Mouse (Mus musculus) heart, postnatal 25 days (tissue): ENCODE data around the gene Map3k13. TPM values are rescaled to one million over a fixed set of nuclear protein-coding genes. Genes with fewer than 3 reads are reported as not detected.
"Not testable (repeated sequence)": the region's sequence is repeated elsewhere in the genome, so short reads cannot be mapped to it uniquely, and the experiment has no call there.

Experiments
- DNase-seq: peaks from one replicate; pipeline ENCODE4 v3.0.0; 2022; ENCODE audit warnings: low spot score
- intact Hi-C: fragments of 180-260 bp; cut with DNase I; formaldehyde crosslinking; loops from one replicate; pipeline ENCODE4 v1.15.1; 2025
- total RNA-seq, 2 experiments: library from RNA; stranded (reverse); gene quantifications; 2 replicates each; pipeline ENCODE4 v1.2.3; 2021

The Map3k13 gene
- total RNA-seq, 2 experiments from 2014 or later: 0.81 to 0.89 TPM

GRCm38 (mm10) chr16:21881582-21882259 is 87.6 kb downstream of the Map3k13 start:
- intact Hi-C loops: no loop called here
- no peak for DNase-seq

- intact Hi-C loops: no loop called here
- no peak for DNase-seq
Observed at GRCm38 (mm10) chr16:21887601-21888000, 93.5 kb downstream of the Map3k13 start.

- intact Hi-C loops: no loop called here
- DNase-seq: no peak
Observed at GRCm38 (mm10) chr16:21893890-21894289, 99.7 kb downstream of the Map3k13 start.

- intact Hi-C loops: no loop called here
- DNase-seq: no peak
Observed at GRCm38 (mm10) chr16:21901286-21901685, 107.1 kb downstream of the Map3k13 start.

GRCm38 (mm10) chr16:21904636-21905035 is 110.5 kb downstream of the Map3k13 start:
- intact Hi-C loops: no loop called here
- DNase-seq: no peak

GRCm38 (mm10) chr16:21905996-21906395 is 111.8 kb downstream of the Map3k13 start:
- intact Hi-C loops: no loop called here
- no peak for DNase-seq

GRCm38 (mm10) chr16:21906902-21907301 is 112.8 kb downstream of the Map3k13 start:
- no peak for DNase-seq
- intact Hi-C loops: no loop called here

GRCm38 (mm10) chr16:21908906-21909305 is 114.8 kb downstream of the Map3k13 start:
- intact Hi-C loops, DNase-seq: not testable (repeated sequence)

GRCm38 (mm10) chr16:21913347-21913746 is 119.2 kb downstream of the Map3k13 start:
- no peak for DNase-seq
- intact Hi-C loops: no loop called here

GRCm38 (mm10) chr16:21916681-21917080 is 122.5 kb downstream of the Map3k13 start:
- intact Hi-C loops: no loop called here
- DNase-seq: no peak

GRCm38 (mm10) chr16:21928471-21928870 is 134.3 kb downstream of the Map3k13 start:
- no peak for DNase-seq
- intact Hi-C loops: no loop called here

GRCm38 (mm10) chr16:21946761-21947715 is 152.9 kb downstream of the Map3k13 start, which contains the start of gene Tmem41a:
Gene Tmem41a, minus strand, starts transcription at chr16:21947552.
- intact Hi-C loops: loop anchor here (5.0 kb wide), 1 partner anchor 150 kb away; no protein-coding TSS in a partner anchor

GRCm38 (mm10) chr16:21955591-21955990 is 161.4 kb downstream of the Map3k13 start:
- intact Hi-C loops: no loop called here
- no peak for DNase-seq

More at GRCm38 (mm10) chr16:21946761-21947715, 152.9 kb downstream of the Map3k13 start, which contains the start of gene Tmem41a:
- peak; percentile 78 for DNase-seq

GRCm38 (mm10) chr16:21965576-21965975 is 171.4 kb downstream of the Map3k13 start:
- DNase-seq: no peak
- intact Hi-C loops: no loop called here

GRCm38 (mm10) chr16:21969874-21970273 is 175.7 kb downstream of the Map3k13 start:
- intact Hi-C loops: no loop called here
- no peak for DNase-seq

GRCm38 (mm10) chr16:21970536-21970935 is 176.4 kb downstream of the Map3k13 start:
- intact Hi-C loops: no loop called here
- no peak for DNase-seq

GRCm38 (mm10) chr16:21971446-21971845 is 177.3 kb downstream of the Map3k13 start:
- DNase-seq: no peak
- intact Hi-C loops: no loop called here

- no peak for DNase-seq
- intact Hi-C loops: no loop called here
Observed at GRCm38 (mm10) chr16:21976203-21976602, 182.1 kb downstream of the Map3k13 start.

- DNase-seq: no peak
- intact Hi-C loops: no loop called here
Observed at GRCm38 (mm10) chr16:21977347-21977746, 183.2 kb downstream of the Map3k13 start.
